Mouse (Mus musculus): Measurements from ENCODE around the gene Zfp511. TPM values are rescaled to one million over a fixed set of nuclear protein-coding genes. Genes with fewer than 3 reads are reported as not detected.

Zfp511 gene
- 46.2 and 50.7 TPM in 2 replicates for polyA plus RNA-seq (2012; rRNA removed)

- peak; percentile 79 for DNase-seq (ENCODE audit: low read depth)
These were observed at the start of gene Zfp511, which contains the start of gene Tubgcp2 for GRCm38 (mm10) chr7:140036281-140037170. TSS of gene Zfp511 (plus strand) at chr7:140036391. TSS of gene Tubgcp2 (minus strand) at chr7:140036669.

- DNase-seq (ENCODE audit: low read depth): no peak
These were observed 47.9 kb upstream of the Zfp511 start for GRCm38 (mm10) chr7:139988272-139988671.

GRCm38 (mm10) chr7:139990864-139991394, 45.3 kb upstream of the Zfp511 start:
- DNase-seq (ENCODE audit: low read depth): no peak

GRCm38 (mm10) chr7:139992406-139992805, 43.8 kb upstream of the Zfp511 start, which contains the start of gene Adam8:
TSS of gene Adam8 (minus strand) at chr7:139992562.
- no peak for DNase-seq (ENCODE audit: low read depth)

- DNase-seq (ENCODE audit: low read depth): no peak
These were observed 42.7 kb upstream of the Zfp511 start for GRCm38 (mm10) chr7:139993532-139993931.

GRCm38 (mm10) chr7:139994202-139994601, 42.0 kb upstream of the Zfp511 start:
- no peak for DNase-seq (ENCODE audit: low read depth)

- no peak for DNase-seq (ENCODE audit: low read depth)
These were observed 41.5 kb upstream of the Zfp511 start for GRCm38 (mm10) chr7:139994676-139995075.

- DNase-seq (ENCODE audit: low read depth): no peak
These were observed 37.4 kb upstream of the Zfp511 start for GRCm38 (mm10) chr7:139998691-139999350.

- DNase-seq (ENCODE audit: low read depth): no peak
These were observed 35.0 kb upstream of the Zfp511 start for GRCm38 (mm10) chr7:140001086-140001740.

GRCm38 (mm10) chr7:140004666-140005065, 31.5 kb upstream of the Zfp511 start:
- DNase-seq (ENCODE audit: low read depth): no peak

- DNase-seq (ENCODE audit: low read depth): no peak
These were observed 29.2 kb upstream of the Zfp511 start for GRCm38 (mm10) chr7:140006861-140007611.

GRCm38 (mm10) chr7:140007781-140008180, 28.4 kb upstream of the Zfp511 start:
- no peak for DNase-seq (ENCODE audit: low read depth)

- no peak for DNase-seq (ENCODE audit: low read depth)
These were observed 24.9 kb upstream of the Zfp511 start for GRCm38 (mm10) chr7:140011336-140011735.

GRCm38 (mm10) chr7:140031771-140032170, 4.4 kb upstream of the Zfp511 start:
- DNase-seq (ENCODE audit: low read depth): no peak

GRCm38 (mm10) chr7:140032366-140032765, 3.8 kb upstream of the Zfp511 start:
- no peak for DNase-seq (ENCODE audit: low read depth)

- DNase-seq (ENCODE audit: low read depth): no peak
These were observed 2.8 kb upstream of the Zfp511 start for GRCm38 (mm10) chr7:140033386-140033785.

GRCm38 (mm10) chr7:140035456-140035855, 735 bp upstream of the Zfp511 start:
- DNase-seq (ENCODE audit: low read depth): no peak

- DNase-seq (ENCODE audit: low read depth): no peak
These were observed 972 bp downstream of the Zfp511 start for GRCm38 (mm10) chr7:140037171-140037555.

GRCm38 (mm10) chr7:140042728-140043127, 6.5 kb downstream of the Zfp511 start:
- DNase-seq (ENCODE audit: low read depth): no peak

GRCm38 (mm10) chr7:140045546-140045945, 9.4 kb downstream of the Zfp511 start:
- DNase-seq (ENCODE audit: low read depth): no peak

GRCm38 (mm10) chr7:140047811-140048311, 11.7 kb downstream of the Zfp511 start:
- DNase-seq (ENCODE audit: low read depth): no peak

Data from gonadal fat pad, adult 2 months (tissue).